Mouse (Mus musculus): ENCODE measurements at regions not wholly inside any gene's neighbourhood (a gene's known extent, or its start where the extent isn't known, plus 50 kb on each side); places are given as distances from the start of the nearest gene placed in this dataset.

DNA sequence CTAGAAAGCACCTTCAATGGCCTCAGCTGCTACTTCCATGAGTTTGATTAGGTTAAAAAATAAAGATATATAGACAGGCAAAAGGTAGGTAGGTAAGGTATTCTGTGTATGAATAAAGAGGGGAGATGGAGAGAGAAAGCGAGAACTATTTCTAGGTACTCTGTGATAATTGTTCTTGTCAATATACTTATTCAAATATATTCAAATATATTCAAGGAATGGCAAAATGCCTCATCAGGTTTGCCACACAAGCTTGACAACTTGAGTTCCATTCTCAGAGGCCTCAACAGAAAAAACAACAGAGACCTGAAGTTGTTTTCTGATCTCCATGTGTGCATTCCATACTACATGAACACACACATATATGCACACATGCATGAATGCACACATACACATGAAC is 240.2 kb upstream of the Gm38303 start:
- H3K9ac ChIP-seq (replicated peaks; ENCODE audit: low read length) = no peak overlapping the region
- ATAC-seq (no peak), DNase-seq (ENCODE audit: low spot score) (no peak)
- no peak overlapping the region for H3K4me3 ChIP-seq (ENCODE audit: low read length)
- H3K27me3 ChIP-seq (ENCODE audit: insufficient read depth, low read length) = no peaks in the 10 kb centered on the region
- WGBS = 82% methylated on average over 1 of the region's 1 CpGs
- no peak overlapping the region for H3K4me2 ChIP-seq (ENCODE audit: low read depth, low read length)
- no peaks in the 10 kb centered on the region for H3K4me1 ChIP-seq (ENCODE audit: insufficient read depth, low read length)
- H3K36me3 ChIP-seq (ENCODE audit: insufficient read depth, low read length) = no peaks in the 10 kb centered on the region
- no peak overlapping the region for H3K27ac ChIP-seq
- TF ChIP-seq CTCF (IDR thresholded peaks at IDR 0.05; ENCODE audit: low read depth) = no peak
- no peaks in the 10 kb centered on the region for H3K9me3 ChIP-seq (ENCODE audit: low read length)

DNA sequence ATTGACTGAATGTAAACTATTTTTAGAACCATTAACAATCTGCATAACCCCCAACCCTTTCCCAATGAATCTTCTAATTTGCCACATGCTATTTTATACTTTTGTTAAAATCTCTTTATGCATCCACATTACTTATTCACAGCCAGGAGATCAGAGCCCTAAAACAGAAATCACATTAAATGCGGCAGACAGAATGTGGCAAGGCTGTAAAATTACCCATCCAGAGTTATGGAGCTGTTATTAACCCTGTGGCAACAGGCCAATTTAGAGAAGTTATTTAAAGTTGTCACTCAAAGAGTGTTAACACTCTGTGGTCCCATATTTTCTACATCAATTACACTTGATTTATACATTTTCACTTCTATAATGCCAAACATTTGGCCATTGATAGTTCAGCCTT is 239.7 kb upstream of the Gm38303 start:
- H3K9me3 ChIP-seq (ENCODE audit: low read length) = no peaks in the 10 kb centered on the region
- H3K4me1 ChIP-seq (ENCODE audit: insufficient read depth, low read length) = no peaks in the 10 kb centered on the region
- no peaks in the 10 kb centered on the region for H3K36me3 ChIP-seq (ENCODE audit: insufficient read depth, low read length)
- H3K9ac ChIP-seq (replicated peaks; ENCODE audit: low read length) = no peak overlapping the region
- DNase-seq (ENCODE audit: low spot score) (peak; percentile 9), ATAC-seq (no peak)
- no peak for TF ChIP-seq CTCF (IDR thresholded peaks at IDR 0.05; ENCODE audit: low read depth)
- WGBS = 49% methylated on average over 1 of the region's 1 CpGs
- no peak overlapping the region for H3K27ac ChIP-seq
- H3K4me2 ChIP-seq (ENCODE audit: low read depth, low read length) = no peak overlapping the region
- no peak overlapping the region for H3K4me3 ChIP-seq (ENCODE audit: low read length)
- H3K27me3 ChIP-seq (ENCODE audit: insufficient read depth, low read length) = no peaks in the 10 kb centered on the region

DNA sequence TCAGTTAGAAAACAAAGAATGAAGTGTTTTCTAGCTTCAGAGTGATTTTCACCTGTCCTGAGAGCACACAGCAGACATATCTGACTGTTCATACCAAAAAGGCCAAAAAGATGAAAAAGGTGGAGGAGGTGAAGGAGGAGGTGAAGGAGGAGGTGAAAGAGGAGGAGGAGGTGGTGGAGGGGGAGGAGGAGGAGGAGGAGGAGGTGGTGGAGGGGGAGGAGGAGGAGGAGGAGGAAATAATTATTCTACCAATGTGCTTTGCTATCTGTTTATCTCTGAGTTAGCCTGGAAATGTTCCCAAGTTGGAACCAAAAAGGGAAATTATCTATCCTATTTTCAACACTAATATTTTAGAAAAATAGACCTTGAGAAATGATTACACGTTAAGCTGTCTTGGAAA is 239.3 kb upstream of the Gm38303 start:
- Histone ChIP-seq H3K4me2 (ENCODE audit: low read depth, low read length) (no peak overlapping the region), H3K9ac (replicated peaks; ENCODE audit: low read length) (no peak overlapping the region), H3K4me1 (ENCODE audit: insufficient read depth, low read length) (no peaks in the 10 kb centered on the region), H3K36me3 (ENCODE audit: insufficient read depth, low read length) (no peaks in the 10 kb centered on the region), H3K27me3 (ENCODE audit: insufficient read depth, low read length) (no peaks in the 10 kb centered on the region), H3K4me3 (ENCODE audit: low read length) (no peak overlapping the region), H3K9me3 (ENCODE audit: low read length) (no peaks in the 10 kb centered on the region), H3K27ac (no peak overlapping the region)
- 62% methylated on average over 1 of the region's 1 CpGs for WGBS
- DNase-seq (ENCODE audit: low spot score) = no peak
- no peak for ATAC-seq
- TF ChIP-seq CTCF (IDR thresholded peaks at IDR 0.05; ENCODE audit: low read depth) = no peak

Data from hindbrain, postnatal 0 days (tissue).